Mouse (Mus musculus): ENCODE measurements around the gene Osbpl5.
"Not testable (repeated sequence)": the region's sequence is repeated elsewhere in the genome, so short reads cannot be mapped to it uniquely, and the experiment has no call there.

DNA sequence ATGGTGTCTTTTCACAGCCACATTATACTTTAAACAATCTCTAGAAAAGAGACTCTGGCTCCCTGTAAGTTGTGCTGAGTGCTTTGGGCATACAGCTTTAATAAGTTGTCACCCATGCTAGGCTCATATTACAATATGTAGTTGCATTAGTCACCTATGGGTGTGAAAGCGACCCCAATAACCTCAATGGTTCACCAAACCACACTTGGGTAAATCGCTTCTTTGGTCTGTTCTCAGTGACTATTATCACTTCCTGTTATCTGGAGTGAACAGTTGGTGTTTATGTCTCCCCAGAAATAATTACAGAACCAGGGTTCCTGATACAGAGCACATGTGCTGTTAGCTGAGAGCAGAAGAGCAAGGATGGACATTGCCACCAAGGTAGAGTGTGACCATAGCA lies 112.8 kb downstream of the Osbpl5 start:
- not testable (repeated sequence) for TF ChIP-seq ZC3H11A (IDR thresholded peaks at IDR 0.05; ENCODE audit: borderline replicate concordance, low read depth, low read length); ZNF384 (IDR thresholded peaks at IDR 0.05; ENCODE audit: low read depth, low read length)

All from ES-E14 (cell line).